Mouse (Mus musculus) bone marrow macrophage, adult 2 months (primary cell): ENCODE data around the gene Mrpl12.

ENCODE experiments used
- CTCF ChIP-seq: IDR thresholded peaks from 2 replicates; pipeline ENCODE4 v1.5.1; 2012; ENCODE audit warnings: low read depth, mild to moderate bottlenecking, low read length, moderate library complexity
- POLR2A ChIP-seq: IDR thresholded peaks from 2 replicates; pipeline ENCODE4 v1.6.1; 2012; ENCODE audit warnings: mild to moderate bottlenecking, low read depth, low read length, borderline replicate concordance

- TF ChIP-seq CTCF (no peak), POLR2A (no peak)
Observed at GRCm38 (mm10) chr11:120488516-120488915, 4.1 kb downstream of the Mrpl12 start.
